Mouse (Mus musculus) CH12F3 (cell line): ENCODE data around the gene Krt81.

Experiments
- in situ Hi-C: fragments of 300-500 bp; cut with MboI; formaldehyde crosslinking; loops from 2 replicates; pipeline ENCODE4 v1.14.3; 2020; ENCODE audit warnings: low sequenced_read_pairs

Krt81 gene

DNA sequence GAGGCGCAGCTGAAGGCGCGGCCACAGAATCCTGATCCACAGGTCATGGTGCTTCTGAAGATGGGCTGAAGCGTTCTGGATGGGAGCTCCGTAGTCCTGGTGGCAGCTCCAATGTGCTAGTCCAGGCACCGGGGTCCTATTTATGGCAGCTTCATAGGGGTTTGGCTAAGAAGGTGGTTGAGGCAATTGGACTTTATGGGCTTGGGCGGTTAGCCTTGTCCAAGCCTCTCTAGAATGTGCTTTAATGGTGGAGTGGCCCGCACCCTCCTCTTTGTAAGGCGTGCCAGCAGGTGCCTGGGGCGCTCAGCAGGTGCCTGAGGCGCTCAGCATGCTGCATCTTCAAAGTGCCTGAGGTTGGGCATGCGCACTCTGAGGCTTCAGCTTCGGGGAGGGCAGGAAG lies at the start of gene Krt81:
TSS of gene Krt81 (minus strand) at position 101 of the 400 bp plus-strand sequence.
- in situ Hi-C loops, result no loop called here

DNA sequence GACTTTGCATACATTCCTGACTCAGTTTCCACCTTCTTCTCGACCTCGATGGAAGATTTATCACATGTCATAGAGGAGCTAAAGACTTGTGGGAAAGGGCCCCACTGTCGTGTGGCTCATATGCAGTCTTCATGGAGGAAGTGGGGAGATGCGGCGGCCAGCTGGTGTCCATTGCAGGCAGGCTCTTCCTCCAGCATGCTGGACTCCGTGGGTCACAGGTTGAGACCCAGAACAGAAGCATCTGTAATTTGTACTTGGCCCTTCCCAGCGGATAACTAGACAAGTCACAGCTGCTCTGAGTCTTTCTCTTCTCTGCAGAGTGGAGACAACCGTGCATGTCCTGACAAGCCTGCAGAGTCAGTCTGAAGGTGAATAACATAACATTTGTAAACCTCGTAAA lies 44.7 kb upstream of the Krt81 start:
- in situ Hi-C loops, result no loop called here

DNA sequence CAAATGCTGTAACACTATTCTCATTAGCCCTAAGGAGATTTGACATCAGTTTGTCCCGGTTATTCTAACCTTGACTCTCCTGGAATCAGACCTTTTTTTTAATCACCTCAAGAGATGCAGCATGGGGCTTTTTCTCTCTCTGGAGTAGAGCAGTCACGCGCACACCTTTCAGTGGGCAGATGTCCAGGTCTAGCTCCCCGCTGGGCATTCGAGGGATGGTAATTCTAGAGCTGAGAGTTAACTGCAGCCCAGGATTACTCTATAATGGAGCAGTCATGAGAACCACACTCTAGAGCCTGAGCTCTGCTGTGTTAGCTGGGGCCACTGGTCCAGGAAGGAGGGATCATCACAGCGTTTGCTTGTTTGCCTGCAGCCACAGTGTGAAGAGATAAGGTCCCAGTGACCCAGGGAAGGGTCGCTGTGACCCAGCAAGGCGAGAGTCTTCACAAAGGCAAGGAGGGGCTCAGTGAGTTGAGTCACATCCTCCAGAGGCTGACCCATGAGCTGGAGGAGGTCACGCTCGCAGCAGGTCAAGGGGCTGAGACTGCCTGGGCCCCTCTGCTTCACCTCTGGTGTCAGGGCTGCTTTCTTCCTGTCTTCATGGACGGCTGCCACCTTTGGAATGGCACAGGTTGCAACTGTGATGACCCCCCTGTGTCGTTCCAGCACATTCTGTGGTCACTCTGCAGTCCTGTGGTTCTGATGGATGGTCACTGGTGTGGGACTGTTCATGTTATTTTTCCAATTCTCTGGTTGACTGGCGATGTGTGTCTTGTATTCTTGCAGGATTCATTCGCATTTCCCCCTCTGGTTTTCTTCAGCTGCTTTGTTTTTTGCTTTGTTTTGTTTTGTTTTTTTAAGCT lies 43.6 kb upstream of the Krt81 start:
- in situ Hi-C loops, result no loop called here

DNA sequence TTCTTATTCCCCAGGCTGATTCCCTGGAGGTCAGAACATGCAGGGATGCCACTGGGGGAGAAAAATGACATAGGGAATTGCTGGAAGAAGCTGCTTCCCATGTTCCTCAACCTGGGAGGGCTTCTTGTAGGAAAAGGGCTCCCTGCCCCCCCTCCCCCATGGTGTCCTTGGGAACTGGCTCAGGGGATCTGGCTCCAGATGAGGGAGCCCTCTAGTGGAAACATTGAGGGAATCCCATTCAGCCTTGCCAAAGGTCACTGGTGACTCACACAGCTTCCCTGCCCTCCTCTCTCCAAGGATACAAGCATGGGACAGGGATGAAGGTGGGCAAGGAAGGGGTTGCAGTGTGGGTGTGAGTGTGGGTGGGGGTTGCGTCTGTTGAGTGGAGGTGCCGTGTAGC lies 33.6 kb upstream of the Krt81 start:
- in situ Hi-C loops, result no loop called here

DNA sequence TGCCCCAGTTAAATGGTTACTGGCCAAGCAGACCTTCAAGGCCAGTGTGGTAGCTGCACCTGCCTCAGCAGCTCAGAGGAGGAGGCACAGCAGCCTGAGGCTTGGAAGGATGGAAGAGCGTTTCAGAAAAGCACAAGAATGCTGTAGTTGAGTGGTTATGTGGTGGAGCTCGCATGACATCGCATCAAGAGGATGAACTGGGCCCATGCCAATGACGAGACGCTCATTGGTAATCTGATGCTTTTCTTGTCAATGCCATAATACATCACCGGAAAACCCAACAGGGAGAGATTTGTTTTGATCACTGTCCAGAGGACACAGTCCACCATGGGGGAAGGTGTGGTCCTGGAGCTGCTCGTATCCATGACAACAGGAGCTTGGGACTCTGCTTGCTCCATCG lies 31.7 kb upstream of the Krt81 start:
- in situ Hi-C loops, result no loop called here

- in situ Hi-C loops, result no loop called here
These were observed 30.7 kb upstream of the Krt81 start for GRCm38 (mm10) chr15:101494203-101494602.

DNA sequence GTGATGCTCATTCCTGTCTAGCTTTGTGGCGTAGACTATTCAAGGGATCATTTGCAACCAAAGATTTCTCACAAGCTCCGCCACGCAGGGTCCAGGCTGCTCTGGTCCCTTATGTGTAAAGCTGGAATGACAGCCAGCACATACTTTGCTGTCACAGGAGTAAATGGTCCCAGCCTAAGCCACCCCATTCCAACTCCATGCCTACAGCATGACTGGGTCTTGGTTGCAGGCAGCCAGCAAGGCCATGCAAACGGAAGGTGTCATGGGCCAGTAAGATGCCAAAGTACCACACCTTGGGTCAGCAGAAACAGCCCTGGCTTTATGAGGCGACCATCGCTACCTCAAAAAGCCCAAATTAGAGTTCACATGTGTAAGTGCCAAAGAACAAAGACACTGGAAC lies 30.2 kb upstream of the Krt81 start:
- in situ Hi-C loops, result no loop called here

- in situ Hi-C loops, result no loop called here
These were observed 29.2 kb upstream of the Krt81 start for GRCm38 (mm10) chr15:101492718-101493117.

- in situ Hi-C loops, result no loop called here
These were observed 27.9 kb upstream of the Krt81 start, which contains the start of gene Krt83 for GRCm38 (mm10) chr15:101491431-101491830. Krt83 (minus strand) TSS chr15:101491512.

DNA sequence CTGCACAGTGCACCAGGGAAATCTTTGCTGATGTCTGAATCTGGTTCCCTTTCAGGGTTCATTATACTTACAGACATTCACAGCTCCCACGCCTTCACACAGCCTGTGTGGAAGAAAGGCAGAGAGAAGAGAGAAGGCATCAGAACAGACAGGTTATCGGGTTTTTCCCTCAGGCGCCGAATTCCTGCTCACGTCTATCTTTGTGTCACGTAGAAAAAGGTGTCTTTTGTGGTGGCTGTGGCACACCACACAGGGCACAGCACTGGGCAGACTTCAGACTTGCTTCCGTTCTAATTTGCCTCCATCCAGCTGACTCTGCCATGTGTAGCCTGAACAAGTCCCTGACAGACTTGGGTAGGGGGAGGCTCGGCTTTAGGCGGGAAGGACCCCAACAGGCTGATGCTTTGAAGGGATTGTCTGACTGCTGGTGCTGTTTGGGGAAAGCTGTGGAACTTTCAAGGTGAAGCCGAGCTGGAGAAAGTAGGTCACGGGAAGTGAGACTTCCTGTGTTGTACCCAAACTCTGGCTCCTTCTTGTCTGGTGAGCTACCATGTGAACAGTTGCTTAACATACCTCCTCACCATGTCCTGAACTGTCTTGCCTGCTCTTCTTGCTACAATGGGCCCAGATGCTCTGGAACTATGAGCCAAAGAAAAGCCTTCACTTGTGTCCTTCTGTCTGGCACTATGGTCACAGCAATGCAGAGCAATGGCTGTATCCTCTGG lies 22.5 kb upstream of the Krt81 start:
- in situ Hi-C loops, result no loop called here

- in situ Hi-C loops, result no loop called here
These were observed 21.4 kb upstream of the Krt81 start for GRCm38 (mm10) chr15:101484939-101485338.

DNA sequence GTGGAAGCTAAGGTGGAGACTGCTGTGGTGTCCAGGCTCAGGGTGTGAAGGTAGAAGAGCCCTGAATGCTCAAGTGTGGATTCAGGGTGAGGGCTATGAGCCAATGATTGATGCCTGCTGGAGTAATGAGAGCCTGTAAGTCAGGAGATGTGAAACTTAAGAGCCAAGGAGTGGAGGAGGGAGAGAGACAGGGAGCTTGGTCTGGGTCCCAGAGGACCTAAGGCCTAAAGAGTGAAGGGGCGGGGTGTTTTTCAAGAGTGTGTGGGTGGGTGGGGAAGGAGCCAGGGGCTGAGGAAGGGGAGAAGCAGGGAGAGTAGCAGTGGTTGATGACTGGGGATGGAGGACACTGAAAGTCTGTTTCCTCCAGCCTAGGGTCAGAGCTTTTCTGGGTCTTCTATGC lies 20.1 kb upstream of the Krt81 start:
- in situ Hi-C loops, result no loop called here

DNA sequence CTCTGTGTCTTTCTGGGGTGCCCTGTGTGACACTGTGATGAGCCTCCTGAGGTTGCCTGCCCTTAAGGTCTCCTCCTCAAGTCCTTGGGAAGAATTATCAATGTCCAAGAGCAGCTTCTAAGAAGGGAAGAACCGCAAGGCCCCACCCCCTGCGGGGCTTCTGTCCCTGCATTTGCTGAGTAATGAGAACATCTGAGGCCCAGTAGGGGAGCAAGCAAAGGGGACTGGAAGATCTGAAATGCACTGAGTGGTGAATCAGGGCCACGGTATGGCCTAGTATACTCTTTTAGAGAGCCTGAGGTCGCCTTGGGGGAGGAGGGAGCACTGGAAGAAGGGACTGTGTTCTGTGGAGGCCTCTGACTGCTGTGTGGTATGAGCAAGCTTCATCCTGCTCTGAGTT lies 18.5 kb upstream of the Krt81 start:
- in situ Hi-C loops, result no loop called here

DNA sequence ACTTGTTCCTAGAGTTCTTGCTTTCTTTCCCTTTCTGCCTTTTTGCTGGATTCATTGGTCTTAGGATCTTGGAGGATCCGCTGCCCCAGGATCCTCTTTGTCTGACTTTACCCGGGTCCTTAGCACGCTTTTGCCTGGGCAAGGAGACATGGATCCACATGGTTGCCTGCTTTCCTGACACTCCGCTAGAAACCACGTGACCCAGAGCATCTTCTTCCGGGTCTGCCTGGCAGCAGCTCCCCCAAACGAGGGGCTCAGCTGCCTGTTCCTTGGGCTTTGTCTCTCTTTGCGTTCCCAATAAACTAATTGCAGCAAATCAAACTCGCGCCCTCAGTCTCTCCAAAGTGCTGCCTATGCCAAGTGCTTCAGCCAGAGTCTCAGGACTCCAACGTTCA lies 16.1 kb upstream of the Krt81 start:
- in situ Hi-C loops, result no loop called here

DNA sequence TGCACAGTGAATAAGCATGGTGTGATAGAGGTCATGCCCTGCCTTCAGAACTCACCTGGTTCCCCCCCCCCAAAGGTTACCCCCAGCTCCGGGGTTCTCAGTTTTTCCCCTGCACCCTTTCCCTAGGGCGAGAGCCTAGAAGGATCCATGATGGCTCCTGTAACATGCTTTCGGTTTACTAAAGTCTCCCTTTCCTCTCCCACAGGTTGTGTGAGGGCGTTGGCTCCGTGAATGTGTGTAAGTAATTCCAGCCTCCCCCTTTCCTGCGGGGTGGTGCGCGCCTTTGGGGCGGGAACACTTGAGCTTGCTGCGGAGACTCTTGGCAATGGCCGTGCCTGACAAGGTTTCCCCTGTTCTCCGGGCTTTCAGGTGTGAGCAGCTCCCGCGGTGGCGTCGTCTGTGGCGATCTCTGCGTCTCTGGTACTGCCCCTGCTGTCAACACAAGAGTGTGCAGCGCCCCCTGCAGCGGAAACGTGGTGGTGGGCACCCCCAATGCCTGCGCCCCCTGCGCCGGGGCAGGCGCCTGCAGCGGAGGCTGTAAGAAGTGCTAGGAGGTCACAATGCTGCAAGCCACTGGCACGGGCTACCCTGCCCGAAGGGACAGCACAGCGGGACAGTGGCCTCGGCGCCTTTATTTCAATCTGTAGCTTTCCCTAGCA lies 15.6 kb upstream of the Krt81 start:
- in situ Hi-C loops, result no loop called here

DNA sequence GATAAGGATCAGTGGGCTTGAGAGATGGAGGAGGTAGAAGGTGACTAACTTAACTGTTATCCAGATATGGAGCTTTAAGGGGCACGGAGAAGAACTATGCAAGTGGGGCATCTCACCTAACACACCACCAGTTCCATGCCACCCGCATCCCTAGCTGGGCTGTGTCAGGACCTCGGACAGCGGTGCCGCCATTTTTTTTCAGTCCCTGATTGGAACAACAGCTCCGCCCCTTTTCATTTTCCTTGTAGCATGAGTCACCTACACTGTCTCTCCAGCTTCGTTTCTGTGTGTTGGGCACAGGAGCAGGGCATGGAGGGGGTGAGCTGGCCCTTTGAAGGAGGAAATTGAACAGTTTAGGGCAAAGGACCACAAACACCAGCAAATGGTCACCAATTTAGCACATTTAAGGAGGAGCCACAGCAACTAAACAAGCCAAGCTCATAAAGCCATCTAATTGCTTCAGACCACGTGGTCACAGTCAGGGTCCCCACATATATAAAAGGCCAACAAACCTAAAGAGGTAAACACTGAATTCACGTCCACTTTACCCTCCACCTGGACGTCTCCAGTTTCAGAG lies 9.5 kb upstream of the Krt81 start, which contains the start of gene Krt86:
TSS of gene Krt86 (plus strand) at position 527 of the 577 bp plus-strand sequence.
- in situ Hi-C loops, result no loop called here

DNA sequence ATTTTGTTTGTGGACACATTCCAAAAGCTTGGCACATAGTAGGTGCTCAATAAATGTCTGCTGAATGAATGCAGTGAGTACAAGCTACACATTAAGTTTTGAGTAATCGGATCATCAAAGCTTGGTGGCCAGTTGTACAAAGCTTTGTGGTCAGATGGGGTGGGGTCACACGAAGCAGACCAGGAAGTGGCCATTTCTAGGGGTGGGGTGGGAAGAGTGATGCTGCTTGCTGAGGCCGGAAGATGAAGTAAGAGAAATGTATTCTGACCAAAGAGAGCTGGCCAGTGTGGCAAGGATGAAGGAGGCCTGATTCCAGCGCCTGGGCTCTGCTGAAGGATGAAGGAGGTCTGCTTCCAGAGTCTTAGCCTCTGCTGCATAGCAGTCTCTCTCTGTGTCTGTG lies 5.5 kb upstream of the Krt81 start:
- in situ Hi-C loops, result no loop called here

- in situ Hi-C loops, result no loop called here
These were observed 4.3 kb downstream of the Krt81 start for GRCm38 (mm10) chr15:101459283-101459682.

GRCm38 (mm10) chr15:101458361-101458930 lies 5.1 kb downstream of the Krt81 start:
- in situ Hi-C loops, result no loop called here

- in situ Hi-C loops, result no loop called here
These were observed 7.7 kb downstream of the Krt81 start for GRCm38 (mm10) chr15:101455891-101456290.

GRCm38 (mm10) chr15:101455292-101455691 lies 8.3 kb downstream of the Krt81 start:
- in situ Hi-C loops, result no loop called here
